Mouse (Mus musculus): ENCODE measurements around the gene Peak1. TPM values are rescaled to one million over a fixed set of nuclear protein-coding genes. Genes with fewer than 3 reads are reported as not detected.

Peak1 gene
- polyA plus RNA-seq, 1 experiment: 8.2 TPM

DNA sequence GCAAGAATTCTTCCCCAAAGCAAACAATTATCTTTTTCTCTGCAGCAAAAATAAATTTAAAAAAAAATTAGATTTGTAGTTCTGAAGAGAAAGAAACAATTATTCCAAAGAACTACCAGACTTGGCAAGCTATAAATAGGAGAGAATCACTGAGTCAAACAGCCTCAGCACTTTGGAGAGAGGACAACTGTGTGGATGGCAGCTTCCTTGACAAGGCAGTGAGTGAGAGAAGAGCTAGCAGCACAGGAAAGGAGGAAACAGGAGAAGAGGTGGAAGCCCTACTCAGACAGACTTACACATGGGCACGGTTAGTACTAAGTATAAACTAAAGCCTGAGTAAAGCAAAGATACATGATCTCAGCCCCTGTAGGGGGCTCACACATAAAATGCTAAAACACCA is 21.6 kb downstream of the Peak1 start:
- Histone ChIP-seq H3K4me3 (ENCODE audit: extremely low read depth, insufficient read depth, insufficient read length) (no peak overlapping the region), H3K27ac (ENCODE audit: insufficient read depth, low read length) (no peak overlapping the region), H3K36me3 (ENCODE audit: control insufficient read depth, insufficient read depth, low read length) (no peaks in the 10 kb centered on the region), H3K4me1 (ENCODE audit: control insufficient read depth, insufficient read depth, insufficient read length) (no peaks in the 10 kb centered on the region), H3K27me3 (ENCODE audit: control insufficient read depth, insufficient read depth, low read length) (no peaks in the 10 kb centered on the region)
- 63% methylated on average over 1 of the region's 1 CpGs for WGBS
- TF ChIP-seq CTCF (IDR thresholded peaks at IDR 0.05; ENCODE audit: extremely low read depth, insufficient read depth, insufficient read length, insufficient replicate concordance) (no peak), POLR2A (IDR thresholded peaks at IDR 0.05; ENCODE audit: low read depth, low read length) (no peak)
- no peak for DNase-seq (ENCODE audit: low read depth in 1 of 2, low spot score in 2 of 2)

DNA sequence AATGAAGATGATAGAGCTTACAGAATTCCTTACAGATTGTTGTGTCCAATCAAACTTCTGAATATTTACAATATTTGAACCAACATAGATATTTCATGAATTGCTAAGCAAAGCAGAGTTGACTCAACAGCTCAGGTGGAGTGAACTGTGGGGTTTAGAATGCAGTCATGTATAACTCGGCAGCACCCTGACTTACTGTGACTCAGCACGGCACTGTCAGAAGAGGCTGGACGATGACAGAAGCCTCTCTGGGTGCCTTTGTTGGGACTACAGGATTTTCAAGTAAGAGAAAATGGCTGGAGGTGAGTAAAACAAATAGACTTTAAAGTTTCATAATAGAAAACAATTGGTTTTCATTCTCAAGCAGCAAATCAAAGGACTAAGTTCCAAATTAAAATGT is 25.0 kb downstream of the Peak1 start:
- H3K4me1 ChIP-seq (ENCODE audit: control insufficient read depth, insufficient read depth, insufficient read length): no peaks in the 10 kb centered on the region; the same call in 1 of the 2 replicates
- WGBS: 80% methylated on average over 3 of the region's 3 CpGs
- no peak for DNase-seq (ENCODE audit: low read depth in 1 of 2, low spot score in 2 of 2)

GRCm38 (mm10) chr9:56382786-56383185 is 35.1 kb downstream of the Peak1 start:
- 88% methylated on average over 1 of the region's 1 CpGs for WGBS
- TF ChIP-seq POLR2A (IDR thresholded peaks at IDR 0.05; ENCODE audit: low read depth, low read length) (no peak), CTCF (IDR thresholded peaks at IDR 0.05; ENCODE audit: extremely low read depth, insufficient read depth, insufficient read length, insufficient replicate concordance) (no peak)
- Histone ChIP-seq H3K27ac (ENCODE audit: insufficient read depth, low read length) (no peak overlapping the region), H3K4me1 (ENCODE audit: control insufficient read depth, insufficient read depth, insufficient read length) (no peaks in the 10 kb centered on the region), H3K27me3 (ENCODE audit: control insufficient read depth, insufficient read depth, low read length) (no peaks in the 10 kb centered on the region), H3K36me3 (ENCODE audit: control insufficient read depth, insufficient read depth, low read length) (no peaks in the 10 kb centered on the region), H3K4me3 (ENCODE audit: extremely low read depth, insufficient read depth, insufficient read length) (no peak overlapping the region)
- no peak for DNase-seq (ENCODE audit: low read depth in 1 of 2, low spot score in 2 of 2)

More for the DNA sequence above, 25.0 kb downstream of the Peak1 start:
- Histone ChIP-seq H3K4me3 (ENCODE audit: extremely low read depth, insufficient read depth, insufficient read length) (no peak overlapping the region), H3K36me3 (ENCODE audit: control insufficient read depth, insufficient read depth, low read length) (no peaks in the 10 kb centered on the region), H3K27me3 (ENCODE audit: control insufficient read depth, insufficient read depth, low read length) (no peaks in the 10 kb centered on the region), H3K27ac (ENCODE audit: insufficient read depth, low read length) (no peak overlapping the region)
- TF ChIP-seq POLR2A (IDR thresholded peaks at IDR 0.05; ENCODE audit: low read depth, low read length): no peak
- TF ChIP-seq CTCF (IDR thresholded peaks at IDR 0.05; ENCODE audit: extremely low read depth, insufficient read depth, insufficient read length, insufficient replicate concordance): no peak

GRCm38 (mm10) chr9:56374401-56374800 is 43.5 kb downstream of the Peak1 start:
- H3K4me1 ChIP-seq (ENCODE audit: control insufficient read depth, insufficient read depth, insufficient read length): no peaks in the 10 kb centered on the region; the same call in 1 of the 2 replicates
- TF ChIP-seq CTCF (IDR thresholded peaks at IDR 0.05; ENCODE audit: extremely low read depth, insufficient read depth, insufficient read length, insufficient replicate concordance): no peak
- no peak for TF ChIP-seq POLR2A (IDR thresholded peaks at IDR 0.05; ENCODE audit: low read depth, low read length)
- WGBS: 75% methylated on average over 4 of the region's 4 CpGs
- H3K36me3 ChIP-seq (ENCODE audit: control insufficient read depth, insufficient read depth, low read length): no peaks in the 10 kb centered on the region
- no peak overlapping the region for H3K27ac ChIP-seq (ENCODE audit: insufficient read depth, low read length)
- H3K4me3 ChIP-seq (ENCODE audit: extremely low read depth, insufficient read depth, insufficient read length): no peak overlapping the region
- DNase-seq (ENCODE audit: low read depth in 1 of 2, low spot score in 2 of 2): no peak
- no peaks in the 10 kb centered on the region for H3K27me3 ChIP-seq (ENCODE audit: control insufficient read depth, insufficient read depth, low read length)

DNA sequence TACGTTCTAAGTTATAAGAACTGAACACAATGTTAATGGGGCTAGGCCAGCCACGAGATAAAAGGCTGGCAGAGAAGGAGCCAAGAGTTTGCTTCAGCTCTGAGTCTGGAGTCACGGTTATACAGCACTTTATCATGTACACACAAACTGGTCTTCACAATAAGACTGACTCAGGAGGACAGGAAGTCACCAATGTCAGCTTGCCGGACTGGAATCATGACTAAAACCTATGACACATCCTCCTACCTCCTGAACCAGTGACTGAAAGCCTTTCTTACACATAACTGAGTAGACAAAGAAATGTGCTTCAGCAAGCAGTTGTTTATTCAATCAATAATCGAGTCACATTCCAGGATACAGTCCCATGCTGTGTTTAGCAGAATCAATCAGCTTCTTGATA is 47.2 kb downstream of the Peak1 start:
- Histone ChIP-seq H3K27ac (ENCODE audit: insufficient read depth, low read length) (no peak overlapping the region), H3K27me3 (ENCODE audit: control insufficient read depth, insufficient read depth, low read length) (no peaks in the 10 kb centered on the region), H3K4me1 (ENCODE audit: control insufficient read depth, insufficient read depth, insufficient read length) (no peaks in the 10 kb centered on the region; the same call in none of the 2 replicates), H3K36me3 (ENCODE audit: control insufficient read depth, insufficient read depth, low read length) (no peaks in the 10 kb centered on the region), H3K4me3 (ENCODE audit: extremely low read depth, insufficient read depth, insufficient read length) (no peak overlapping the region)
- 79% methylated on average over 5 of the region's 5 CpGs for WGBS
- no peak for DNase-seq (ENCODE audit: low read depth in 1 of 2, low spot score in 2 of 2)
- TF ChIP-seq CTCF (IDR thresholded peaks at IDR 0.05; ENCODE audit: extremely low read depth, insufficient read depth, insufficient read length, insufficient replicate concordance): no peak
- no peak for TF ChIP-seq POLR2A (IDR thresholded peaks at IDR 0.05; ENCODE audit: low read depth, low read length)

GRCm38 (mm10) chr9:56368814-56369213 is 49.1 kb downstream of the Peak1 start:
- H3K36me3 ChIP-seq (ENCODE audit: control insufficient read depth, insufficient read depth, low read length): no peaks in the 10 kb centered on the region
- no peaks in the 10 kb centered on the region for H3K27me3 ChIP-seq (ENCODE audit: control insufficient read depth, insufficient read depth, low read length)
- H3K27ac ChIP-seq (ENCODE audit: insufficient read depth, low read length): no peak overlapping the region
- 82% methylated on average over 3 of the region's 3 CpGs for whole genome bisulfite sequencing
- TF ChIP-seq CTCF (IDR thresholded peaks at IDR 0.05; ENCODE audit: extremely low read depth, insufficient read depth, insufficient read length, insufficient replicate concordance) (no peak), POLR2A (IDR thresholded peaks at IDR 0.05; ENCODE audit: low read depth, low read length) (no peak)
- H3K4me1 ChIP-seq (ENCODE audit: control insufficient read depth, insufficient read depth, insufficient read length): no peaks in the 10 kb centered on the region; the same call in 1 of the 2 replicates
- no peak for DNase-seq (ENCODE audit: low read depth in 1 of 2, low spot score in 2 of 2)
- H3K4me3 ChIP-seq (ENCODE audit: extremely low read depth, insufficient read depth, insufficient read length): no peak overlapping the region

DNA sequence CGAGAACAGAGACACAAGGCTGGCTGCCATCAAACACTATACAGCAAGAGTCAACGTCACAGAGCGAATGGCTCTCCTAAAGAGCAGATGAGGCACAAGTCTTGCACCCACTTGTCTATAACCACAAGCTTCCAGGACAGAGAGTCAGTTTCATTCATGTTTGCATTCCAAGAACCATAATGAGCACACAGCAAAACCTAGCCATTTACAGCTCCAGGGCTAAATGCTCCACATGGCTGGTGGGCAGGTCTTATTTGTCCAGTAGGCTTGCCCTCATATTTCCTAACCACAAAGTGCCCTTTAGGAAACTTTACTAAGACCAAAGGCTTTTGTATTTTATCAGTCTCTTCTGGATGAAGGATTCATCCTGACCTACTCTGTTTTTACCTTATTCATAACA is 54.6 kb downstream of the Peak1 start:
- DNase-seq (ENCODE audit: low read depth in 1 of 2, low spot score in 2 of 2): no peak
- no peaks in the 10 kb centered on the region for H3K36me3 ChIP-seq (ENCODE audit: control insufficient read depth, insufficient read depth, low read length)
- no peak overlapping the region for H3K4me3 ChIP-seq (ENCODE audit: extremely low read depth, insufficient read depth, insufficient read length)
- 91% methylated on average over 3 of the region's 3 CpGs for WGBS
- H3K27ac ChIP-seq (ENCODE audit: insufficient read depth, low read length): no peak overlapping the region
- no peaks in the 10 kb centered on the region for H3K27me3 ChIP-seq (ENCODE audit: control insufficient read depth, insufficient read depth, low read length)
- no peaks in the 10 kb centered on the region; the same call in 1 of the 2 replicates for H3K4me1 ChIP-seq (ENCODE audit: control insufficient read depth, insufficient read depth, insufficient read length)
- TF ChIP-seq POLR2A (IDR thresholded peaks at IDR 0.05; ENCODE audit: low read depth, low read length) (no peak), CTCF (IDR thresholded peaks at IDR 0.05; ENCODE audit: extremely low read depth, insufficient read depth, insufficient read length, insufficient replicate concordance) (no peak)
